Mouse (Mus musculus) erythroblast, embryonic 14.5 days (primary cell): Measurements from ENCODE around the gene Gm44973.

Source experiments
- GATA1 ChIP-seq: IDR thresholded peaks from 2 replicates; pipeline ENCODE4 v1.6.1; 2012; ENCODE audit warnings: low read length, inconsistent platforms, mixed read lengths
- TAL1 ChIP-seq: IDR thresholded peaks from 3 replicates; pipeline ENCODE4 v1.6.1; 2012; ENCODE audit warnings: low read length, inconsistent platforms, mixed read lengths

GRCm38 (mm10) chr7:5037467-5037866 is 22.2 kb downstream of the Gm44973 start:
- TF ChIP-seq GATA1 (no peak), TAL1 (no peak)
